Mouse (Mus musculus) ES-Bruce4 (cell line): ENCODE data around the gene Ceacam1.

Experiments
- CTCF ChIP-seq: IDR thresholded peaks from one replicate; pipeline ENCODE4 v1.8.1; 2011; ENCODE audit warnings: low read depth, low read length
- POLR2A ChIP-seq: IDR thresholded peaks from one replicate; pipeline ENCODE4 v1.8.1; 2011; ENCODE audit warnings: low read length; ENCODE audit not compliant: insufficient read depth

DNA sequence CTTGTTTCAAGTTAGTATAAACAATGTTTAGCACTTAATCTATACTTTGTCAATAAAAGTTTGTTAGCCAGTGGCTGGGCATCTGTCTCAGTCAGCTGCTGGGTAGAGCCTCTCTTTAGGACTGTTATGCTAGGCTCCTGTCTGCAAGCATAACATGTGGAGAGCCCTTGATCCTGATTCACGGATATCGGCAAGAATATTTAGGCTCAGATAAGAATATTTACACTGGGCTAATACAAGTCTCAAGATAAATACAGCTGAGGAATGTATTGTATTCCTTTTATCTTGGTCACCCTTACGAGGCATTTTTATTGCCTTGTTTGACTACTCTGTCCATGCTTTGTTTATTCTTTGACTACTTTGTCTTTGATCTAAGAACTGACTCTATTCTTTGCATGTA is 32.5 kb upstream of the Ceacam1 start:
- no peak for TF ChIP-seq CTCF
- no peak for TF ChIP-seq POLR2A
